Mouse (Mus musculus) left cerebral cortex, adult 11 months (tissue): Measurements from ENCODE around the gene Commd1.

Source experiments
- DNase-seq: peaks from one replicate; pipeline ENCODE4 v3.0.0; 2022; ENCODE audit warnings: low spot score

Gene Commd1

DNA sequence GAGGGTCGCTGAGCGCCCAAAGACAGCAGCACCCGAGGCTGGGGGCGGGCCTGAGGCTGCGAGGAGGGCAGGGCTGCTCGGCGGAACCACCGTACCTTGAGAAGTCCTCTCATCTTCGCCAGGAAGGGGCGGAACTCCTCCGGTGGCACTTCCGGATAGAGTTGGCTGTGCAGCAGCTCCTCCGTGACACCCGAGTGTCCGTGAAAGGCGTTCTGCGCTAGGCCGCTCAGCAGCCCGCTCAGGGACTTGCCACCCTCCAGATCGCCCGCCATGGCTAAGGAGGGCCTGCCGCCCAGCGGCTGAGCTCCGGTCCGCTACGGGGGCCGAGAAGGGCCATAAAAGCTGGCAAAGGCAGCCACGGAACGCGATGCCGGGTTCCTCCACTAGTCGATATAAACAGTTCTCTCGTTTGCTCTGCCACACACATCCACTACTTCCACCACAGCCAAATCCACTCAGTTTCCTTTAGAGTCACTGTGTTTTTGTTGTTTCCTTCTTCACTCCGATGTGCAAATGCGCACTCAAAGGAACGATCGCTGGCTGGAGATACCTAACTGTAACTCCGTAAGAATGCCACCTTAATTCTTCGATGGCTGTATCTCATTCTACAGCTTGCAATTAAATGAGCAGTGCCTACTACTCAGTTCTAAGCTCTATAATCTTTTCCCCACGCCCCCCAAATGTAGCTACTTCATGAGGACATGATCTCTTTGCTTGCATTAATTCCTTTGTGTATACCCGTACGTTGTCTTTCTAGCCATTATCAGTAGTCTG lies at the start of gene Commd1, which contains the start of gene Gm28048:
TSS of gene Commd1 (minus strand) at position 399 of the 774 bp plus-strand sequence.
TSS of gene Gm28048 (minus strand) at position 107 of the 774 bp plus-strand sequence.
- DNase-seq, result peak; percentile 91

DNA sequence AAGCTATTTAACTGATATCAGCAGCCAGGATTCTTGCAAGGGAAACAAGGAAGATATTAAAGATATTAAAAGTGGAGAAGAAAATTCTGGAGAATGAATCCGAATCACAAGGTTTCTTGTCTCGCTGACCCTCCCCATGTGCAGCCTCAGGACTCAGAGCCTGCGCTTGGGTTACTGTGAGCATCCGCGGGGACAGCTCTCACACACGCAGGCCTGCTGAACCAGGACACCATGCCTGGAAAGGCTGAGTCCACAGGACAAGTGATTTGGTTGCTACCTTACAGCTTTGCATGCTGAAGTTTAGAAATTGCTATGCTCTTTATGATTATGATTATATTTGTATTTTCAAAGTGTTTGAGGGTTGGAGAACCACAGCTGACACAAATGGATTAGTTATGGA lies 47.2 kb upstream of the Commd1 start:
- no peak for DNase-seq

DNA sequence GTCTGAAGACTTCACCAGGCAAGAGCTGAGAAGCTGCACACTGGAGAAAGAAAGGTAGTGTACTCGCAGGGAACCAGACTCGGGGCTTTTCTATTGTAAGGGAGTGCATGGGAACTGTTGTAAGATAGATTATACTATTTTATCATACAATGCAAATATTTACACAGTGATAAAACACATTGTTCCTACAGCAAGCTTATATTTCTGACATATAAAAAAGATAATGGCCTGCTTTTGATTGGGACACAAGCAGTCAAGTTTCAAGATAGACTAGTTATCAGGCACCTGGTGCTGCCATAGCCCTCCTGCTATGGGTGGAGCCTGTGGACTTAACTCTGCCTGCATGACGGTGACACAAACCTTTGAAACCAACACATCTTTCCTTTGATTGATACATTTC lies 46.8 kb upstream of the Commd1 start:
- no peak for DNase-seq

DNA sequence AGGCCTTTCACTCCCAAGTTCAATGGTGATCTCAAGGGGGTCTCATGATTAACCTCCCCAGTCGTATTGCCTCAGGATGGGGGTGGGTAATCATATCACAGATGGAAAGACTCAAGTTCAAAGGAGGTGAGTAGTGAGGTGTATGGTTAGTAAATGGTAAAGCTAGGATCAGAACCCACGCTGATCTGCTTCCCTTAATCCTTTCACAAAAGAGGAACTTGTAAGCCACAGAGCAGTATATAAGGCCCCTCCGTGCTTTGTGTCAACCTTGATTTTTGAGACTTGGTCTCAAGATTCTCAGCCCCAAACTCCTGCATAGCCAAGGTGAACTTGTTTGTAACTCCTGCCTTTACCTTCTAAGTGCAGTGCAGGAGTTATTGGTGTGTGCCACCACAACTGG lies 42.0 kb upstream of the Commd1 start:
- DNase-seq, result no peak

DNA sequence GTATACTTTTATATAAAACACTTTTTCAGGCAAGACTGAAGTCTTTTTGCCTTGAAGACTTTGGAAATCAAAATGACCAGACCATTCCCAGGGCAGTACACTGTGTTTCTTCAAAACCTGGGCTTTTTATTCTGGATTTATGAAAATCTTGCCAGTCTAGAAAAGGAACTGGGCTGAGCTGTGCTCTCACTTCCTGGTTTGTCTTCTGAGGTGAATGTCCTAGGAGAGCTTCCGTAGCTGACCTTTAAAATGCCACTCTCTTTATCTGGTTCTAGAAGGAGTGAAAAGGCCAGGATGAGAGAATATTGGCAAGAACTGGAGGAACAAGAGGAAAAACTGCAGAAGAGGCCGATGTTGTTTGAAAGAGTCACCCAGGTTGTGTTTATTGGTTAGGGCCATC lies 41.0 kb upstream of the Commd1 start:
- DNase-seq, result no peak

DNA sequence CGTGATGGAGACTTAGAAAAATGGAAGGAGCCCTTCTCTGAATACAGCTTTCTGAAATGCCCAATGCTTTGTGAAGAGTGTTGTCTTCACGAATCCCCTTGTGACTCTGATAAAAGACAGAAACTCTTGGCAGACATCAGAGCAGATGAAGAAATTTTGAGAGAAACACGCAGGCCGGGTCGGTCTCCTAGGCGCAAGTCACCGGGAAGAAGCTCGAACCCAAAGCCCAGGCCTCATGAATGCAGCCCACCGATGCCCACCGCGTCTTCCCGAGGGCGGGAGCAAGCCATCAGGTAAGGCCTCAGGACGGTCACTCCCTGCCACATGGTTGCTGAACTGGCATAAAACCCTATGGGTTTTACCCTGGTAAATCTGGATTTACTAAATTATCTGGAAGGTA lies 38.7 kb upstream of the Commd1 start:
- no peak for DNase-seq

DNA sequence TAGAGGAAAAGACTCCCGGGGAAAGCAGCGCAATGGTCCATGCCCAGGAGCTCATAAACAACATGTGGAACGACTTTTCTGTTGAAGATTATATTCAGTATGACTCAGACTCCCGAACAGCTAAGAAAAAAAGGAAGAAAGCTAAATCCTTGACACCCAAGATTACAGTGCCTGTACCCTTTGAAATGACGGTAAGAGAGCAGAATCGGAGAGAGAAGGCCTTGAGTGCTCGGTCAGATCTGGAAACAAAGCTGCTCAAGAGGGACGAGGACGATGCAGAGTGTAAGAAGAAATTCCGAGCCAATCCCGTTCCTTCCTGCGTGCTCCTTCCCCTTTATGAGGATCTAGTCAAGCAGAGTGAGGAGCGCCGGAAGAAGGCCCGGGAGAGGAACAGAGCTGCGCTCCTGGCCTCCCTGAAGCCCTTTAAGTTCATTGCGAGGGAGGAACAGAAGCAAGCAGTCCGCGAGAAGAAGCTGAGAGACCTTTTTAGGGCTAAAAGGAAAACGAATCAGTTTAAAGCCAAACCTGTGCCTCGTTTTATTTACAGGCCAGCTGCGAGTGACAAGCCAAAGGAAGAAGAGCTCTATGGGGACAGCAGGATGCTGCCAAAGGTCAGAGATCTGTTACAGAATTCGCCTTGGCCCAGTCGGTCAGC lies 38.1 kb upstream of the Commd1 start:
- DNase-seq, result no peak

DNA sequence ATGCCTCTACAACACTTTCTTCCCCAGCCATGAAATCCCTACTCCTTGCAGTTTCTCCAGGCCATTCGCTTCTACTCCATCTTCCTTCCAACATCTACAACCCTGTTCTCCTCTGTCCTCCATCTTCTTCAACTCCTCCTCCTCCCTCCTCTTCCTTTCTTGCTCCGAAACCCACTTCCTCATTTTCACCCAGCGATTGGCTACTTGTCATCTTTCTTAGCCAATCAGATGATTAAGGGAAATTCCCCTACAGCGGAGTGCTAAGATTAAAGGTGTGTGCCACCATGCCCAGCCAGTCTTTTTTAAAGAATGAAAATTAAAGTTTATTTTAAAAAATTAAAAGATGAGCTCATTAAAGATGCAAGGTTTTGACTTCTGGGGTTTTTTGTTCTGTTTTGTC lies 35.8 kb upstream of the Commd1 start:
- no peak for DNase-seq

DNA sequence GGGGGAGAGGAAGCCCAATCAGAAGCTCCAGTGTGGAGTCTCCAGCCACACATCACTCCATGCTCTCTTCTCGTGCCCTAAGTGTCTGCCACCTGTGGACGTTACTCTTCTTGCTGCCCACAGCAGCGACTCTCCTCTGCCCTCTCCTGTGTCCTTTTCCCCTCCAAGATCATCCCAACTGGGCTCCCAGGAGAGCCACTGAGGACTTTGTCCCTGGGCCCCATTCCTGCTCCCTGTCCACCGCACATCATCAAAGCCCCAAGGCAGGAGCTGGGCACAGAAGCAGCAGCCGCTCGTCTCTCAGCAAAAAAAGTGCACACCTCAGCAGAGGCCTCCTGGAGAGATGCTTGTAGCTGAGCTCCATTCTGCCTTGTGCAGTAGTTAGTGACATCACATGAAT lies 32.8 kb upstream of the Commd1 start:
- no peak for DNase-seq

DNA sequence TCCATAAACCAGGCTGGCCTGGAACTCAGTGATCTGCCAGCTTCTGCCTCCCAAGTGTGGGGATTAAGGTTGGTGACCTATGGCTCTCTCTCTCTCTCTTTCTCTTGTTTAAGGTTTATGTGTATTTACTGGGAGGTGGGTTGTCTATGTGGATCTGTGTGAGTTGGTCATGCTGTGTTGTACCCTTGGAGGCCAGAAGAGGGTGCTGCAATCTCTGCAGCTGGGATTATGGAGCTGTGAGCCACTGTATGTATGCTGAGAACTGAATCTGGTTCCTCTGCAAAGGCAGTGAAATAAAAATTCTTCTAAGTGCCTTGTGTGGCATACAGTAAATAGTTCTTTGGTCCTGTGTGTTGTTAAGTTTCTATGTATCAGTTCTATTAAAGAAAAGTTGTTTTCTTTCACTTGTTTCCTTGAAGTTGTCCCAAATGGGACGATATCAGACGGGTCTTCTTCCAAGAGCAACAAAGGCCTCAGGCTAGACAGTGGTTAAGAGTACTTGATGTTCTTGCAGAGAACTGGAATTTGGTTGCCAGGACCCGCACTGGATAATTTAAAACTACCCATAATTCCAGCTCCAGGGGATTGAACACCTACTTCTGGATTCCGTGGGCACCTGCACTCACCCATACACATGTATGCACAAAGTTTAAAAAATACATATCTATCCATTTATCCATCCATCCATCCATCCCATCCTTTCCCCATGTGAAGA lies 31.6 kb upstream of the Commd1 start:
- DNase-seq, result no peak

DNA sequence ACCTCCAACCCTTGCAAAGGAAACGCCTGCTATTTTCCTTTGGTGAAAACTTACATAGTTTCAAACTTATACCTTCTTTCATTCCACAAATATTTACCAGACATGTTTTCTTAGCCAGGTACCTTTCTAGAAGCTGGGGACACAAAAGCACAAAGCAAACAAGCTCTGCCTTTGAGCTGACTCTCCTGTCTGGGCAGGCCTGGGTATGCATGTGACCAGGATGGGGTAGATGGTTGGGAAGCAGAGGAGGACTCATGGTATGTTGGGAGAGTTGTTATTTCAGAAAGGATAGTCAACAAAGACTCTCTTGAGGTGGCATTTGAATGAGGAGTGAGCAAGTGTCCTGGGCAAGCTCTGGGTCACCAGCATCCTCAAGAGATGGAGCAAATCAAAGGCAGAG lies 30.9 kb upstream of the Commd1 start:
- DNase-seq, result no peak

DNA sequence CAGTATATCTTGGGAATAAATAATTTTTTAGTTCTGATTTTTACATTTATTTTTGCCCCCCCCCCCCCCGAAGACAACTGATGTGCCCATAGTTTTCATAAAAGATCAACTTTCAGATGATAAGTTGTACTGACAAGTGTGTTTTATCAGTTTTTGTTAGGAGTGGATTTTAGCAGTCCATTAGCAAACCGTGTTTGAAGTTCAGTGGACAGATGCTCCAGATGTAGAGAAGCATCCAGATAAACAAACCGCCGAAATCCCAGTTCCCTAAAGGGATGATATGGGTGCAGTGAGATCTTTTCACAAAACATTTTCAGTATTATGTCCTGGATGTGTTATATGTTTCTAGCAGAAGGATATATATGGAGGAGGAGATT lies 26.6 kb upstream of the Commd1 start:
- no peak for DNase-seq

DNA sequence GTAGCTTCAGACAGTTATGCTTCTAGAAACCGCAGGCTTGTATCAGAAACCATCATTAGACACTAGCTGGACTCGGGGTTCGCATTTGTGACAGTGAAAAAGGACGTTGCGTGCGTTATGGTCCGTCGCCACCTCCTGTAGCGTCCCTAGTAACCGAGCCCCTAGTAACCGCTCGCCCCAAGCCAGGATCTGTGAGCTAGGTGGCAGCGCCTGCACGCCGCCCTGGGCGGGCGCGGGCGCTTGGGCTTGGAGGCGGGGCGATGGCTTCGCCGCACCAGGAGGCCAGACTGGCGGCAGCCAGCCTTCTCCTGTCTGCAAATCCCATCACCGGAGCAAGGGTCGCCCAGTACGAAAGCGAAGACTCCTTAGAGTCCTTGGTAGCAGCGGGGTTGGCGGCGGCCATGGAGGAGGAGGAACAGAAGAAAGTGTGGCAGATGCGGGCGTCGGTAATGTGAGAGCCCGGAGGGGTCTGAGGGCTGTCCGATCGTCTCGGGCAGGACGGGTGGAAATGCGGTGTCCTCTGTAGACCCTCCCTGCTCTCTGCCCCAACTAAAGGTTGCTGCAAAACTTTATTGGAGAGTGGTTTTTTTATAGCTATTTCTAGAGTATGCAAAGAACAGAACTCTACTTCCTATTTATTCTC lies 26.1 kb upstream of the Commd1 start:
- DNase-seq, result peak; percentile 75

DNA sequence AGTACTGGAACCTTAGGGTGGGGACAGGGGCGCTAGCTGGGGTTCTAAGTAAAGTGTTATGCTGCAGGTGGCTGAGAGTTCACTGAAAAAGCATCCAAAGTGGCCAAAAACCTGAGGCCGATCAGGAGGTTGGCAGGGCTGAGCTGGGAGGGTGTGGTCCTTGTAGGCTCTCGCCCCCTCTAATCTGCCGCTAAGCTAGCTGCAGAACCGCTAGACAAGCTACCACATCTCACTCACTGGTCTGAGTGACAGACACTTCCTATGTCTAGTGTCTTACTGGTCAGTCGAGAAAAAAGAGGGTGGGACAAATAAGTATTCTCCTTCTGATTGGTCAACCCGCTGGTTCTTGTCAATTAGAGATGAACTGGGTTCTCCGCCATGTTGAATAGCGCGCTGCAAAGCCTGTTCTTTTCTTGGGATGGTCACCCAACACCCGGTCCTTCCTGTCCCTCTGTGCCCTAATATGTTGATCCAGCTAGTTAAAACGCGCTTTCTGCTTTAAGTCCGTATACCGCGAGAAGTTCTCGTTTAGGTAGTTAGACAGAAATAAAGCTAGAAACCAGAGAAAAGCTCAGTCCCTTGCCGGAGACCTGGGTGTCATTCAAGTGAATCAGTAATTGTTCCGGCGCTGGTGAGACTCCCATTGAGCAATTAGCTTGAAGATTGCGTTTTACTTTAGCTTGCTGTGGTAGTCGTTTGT lies 25.4 kb upstream of the Commd1 start, which contains the start of gene Fam161a:
TSS of gene Fam161a (plus strand) at position 51 of the 700 bp plus-strand sequence.
- peak; percentile 95 for DNase-seq

DNA sequence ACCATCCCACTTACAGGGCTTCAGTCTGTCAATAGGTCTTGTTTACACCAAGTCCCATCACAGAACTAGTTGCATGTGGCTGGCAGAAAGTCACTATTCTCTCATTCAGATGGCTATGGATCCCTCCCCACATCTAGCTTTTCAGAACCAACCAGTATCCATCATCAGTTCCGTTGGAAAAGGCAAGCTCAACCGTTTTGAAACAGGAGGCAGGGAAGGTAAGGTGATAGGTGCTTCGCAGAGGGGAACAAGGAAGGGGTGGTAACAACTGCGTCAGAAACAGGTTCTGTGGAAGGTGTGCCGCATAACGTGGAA lies 24.9 kb upstream of the Commd1 start:
- no peak for DNase-seq

DNA sequence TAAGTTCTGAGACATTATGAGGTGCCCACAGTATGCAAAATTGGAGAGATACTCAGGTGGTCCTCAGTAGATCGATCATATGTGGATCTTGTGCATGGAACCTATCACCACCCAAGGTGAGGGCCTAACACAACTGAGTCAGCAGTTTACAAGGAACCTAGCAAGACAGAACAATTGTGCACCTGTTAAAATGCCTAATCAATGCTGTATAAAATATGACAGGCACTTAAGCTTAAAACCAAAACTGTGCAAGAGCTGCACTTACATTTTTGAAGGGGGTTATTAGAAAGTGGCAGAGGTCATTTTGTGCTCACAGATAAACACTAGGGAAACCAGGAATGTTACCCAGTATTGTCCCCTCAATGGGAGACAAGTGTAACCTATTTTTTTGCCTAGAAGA lies 23.1 kb upstream of the Commd1 start:
- DNase-seq, result no peak

DNA sequence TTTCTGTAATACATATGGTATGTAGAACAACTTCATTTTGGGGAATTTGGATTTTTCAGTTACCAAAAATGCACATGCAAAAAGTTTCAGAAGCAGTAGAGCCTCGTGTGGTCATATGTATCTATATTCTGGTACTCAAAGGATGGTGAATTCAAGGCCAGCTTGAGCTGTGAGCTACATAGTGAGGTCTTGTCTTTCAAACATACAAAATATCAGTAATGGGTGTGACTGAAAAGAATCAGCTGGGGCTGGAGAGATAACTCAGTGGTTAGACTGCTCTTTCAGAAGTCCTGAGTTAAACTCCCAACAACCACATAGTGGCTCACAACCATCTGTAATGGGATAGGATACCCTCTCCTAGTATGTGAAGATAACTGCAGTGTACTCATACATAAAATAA lies 16.1 kb upstream of the Commd1 start:
- DNase-seq, result no peak

DNA sequence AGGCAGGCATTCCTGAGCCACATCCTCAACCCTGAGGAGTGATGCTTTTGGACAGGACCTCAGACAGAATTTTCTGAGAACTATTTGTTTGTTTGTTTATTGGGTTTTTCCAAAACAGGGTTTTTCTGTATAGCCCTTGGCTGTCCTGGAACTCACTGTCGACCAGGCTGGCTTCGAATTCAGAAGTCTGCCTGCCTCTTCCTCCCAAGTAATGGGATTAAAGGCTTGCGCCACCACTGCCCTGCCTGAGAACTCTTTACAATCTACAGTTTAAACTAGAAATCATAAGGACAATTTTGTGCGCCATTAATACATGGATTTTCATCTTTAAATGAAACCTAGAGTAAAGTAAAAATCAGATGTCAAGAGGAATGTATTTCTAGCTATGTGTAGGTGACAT lies 13.3 kb upstream of the Commd1 start:
- no peak for DNase-seq

DNA sequence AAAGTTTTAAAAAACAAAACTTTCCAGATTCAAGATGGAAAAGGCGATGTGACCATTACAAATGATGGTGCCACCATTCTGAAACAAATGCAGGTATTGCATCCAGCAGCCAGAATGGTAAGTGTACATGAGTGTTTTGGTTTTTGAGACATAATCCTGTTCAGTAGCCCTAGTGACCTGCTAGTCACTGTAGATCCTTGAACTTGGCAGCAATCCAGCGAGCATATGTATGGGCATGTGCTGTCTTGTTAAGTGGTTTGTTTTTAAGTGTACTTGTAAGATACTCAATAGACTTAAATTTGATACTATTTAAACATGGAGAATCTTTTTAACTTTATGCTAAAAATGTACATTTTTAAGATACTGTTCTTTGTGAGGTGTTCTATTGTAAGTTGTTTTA lies 12.1 kb upstream of the Commd1 start:
- no peak for DNase-seq

DNA sequence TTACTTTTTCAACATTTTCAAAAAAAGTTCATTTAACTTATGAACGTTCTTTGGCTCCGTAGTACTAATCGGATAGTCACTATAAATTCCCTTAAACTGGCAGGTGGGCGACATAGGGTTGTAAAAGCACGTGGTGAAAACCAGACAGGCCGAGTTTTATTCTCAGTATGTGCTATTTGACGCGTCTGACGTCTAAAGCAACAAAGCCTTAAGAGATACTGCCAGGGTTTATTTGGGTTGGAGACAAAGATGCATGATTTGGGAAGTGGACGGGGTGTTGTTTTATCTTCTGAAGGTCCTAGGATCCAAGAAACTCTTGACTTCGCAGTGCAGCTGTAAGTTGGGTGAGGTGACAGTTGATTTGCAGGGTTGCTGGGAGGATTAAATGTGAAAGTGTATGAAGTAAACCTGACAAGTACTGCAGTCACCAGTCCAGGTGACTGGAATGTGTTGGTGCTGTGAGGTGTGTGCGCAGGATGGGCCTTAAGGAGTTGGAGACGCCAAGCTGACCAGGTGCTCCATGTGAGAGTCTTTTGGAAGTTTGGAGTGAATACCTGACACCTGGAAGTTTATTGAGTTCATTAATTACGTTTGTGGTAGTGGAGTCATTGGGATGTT lies 9.1 kb upstream of the Commd1 start:
- DNase-seq, result no peak

DNA sequence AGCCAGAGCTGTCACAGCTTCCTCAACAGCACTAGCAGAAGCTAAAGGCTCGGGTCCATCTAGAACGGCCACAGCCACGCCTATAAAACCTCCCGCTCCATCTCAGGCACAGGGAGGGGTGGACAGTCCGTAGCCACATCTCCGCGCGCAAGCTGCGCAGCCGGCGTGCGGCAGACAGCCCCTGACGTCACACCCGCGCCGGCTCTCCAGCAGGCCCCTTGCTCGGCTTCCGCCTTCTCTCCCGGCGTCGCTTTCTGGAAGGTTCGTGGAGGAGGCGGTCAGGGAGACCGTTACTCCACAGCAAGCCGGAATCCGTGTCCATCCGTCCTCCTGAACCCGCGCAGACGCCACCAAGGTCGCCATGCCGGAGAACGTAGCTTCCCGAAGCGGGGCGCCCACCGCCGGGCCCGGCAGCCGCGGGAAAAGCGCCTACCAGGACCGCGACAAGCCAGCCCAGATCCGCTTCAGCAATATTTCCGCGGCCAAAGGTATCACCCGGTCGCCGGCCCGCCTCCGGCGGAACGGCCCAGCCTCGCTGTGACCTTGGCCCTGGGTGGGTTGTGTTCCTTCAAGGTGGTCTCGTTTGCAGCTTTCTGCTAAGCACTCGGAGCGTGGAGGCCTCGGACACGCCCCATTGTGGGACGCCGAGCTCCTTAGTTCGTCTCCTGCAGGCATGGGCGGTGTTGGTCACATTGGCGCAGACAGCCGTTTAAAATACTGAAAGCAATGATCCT lies 8.4 kb upstream of the Commd1 start, which contains the start of gene Cct4:
TSS of gene Cct4 (plus strand) at position 127 of the 734 bp plus-strand sequence.
- DNase-seq, result peak; percentile 86
